Mouse (Mus musculus) heart, embryonic 16.5 days (tissue): ENCODE results near the gene Ptprcap. TPM values are rescaled to one million over a fixed set of nuclear protein-coding genes. Genes with fewer than 3 reads are reported as not detected.
A peak's percentile ranks its signal among the peaks of the same experiment; 100 is the strongest.
"Not testable (repeated sequence)": the region's sequence is repeated elsewhere in the genome, so short reads cannot be mapped to it uniquely, and the experiment has no call there.

Experiments
- ATAC-seq: fragments of 200-750 bp; cut with Nextera tagmentation; replicated peaks from 2 replicates; pipeline ENCODE4 v1.8.0; 2017; ENCODE audit warnings: moderate number of reproducible peaks; ENCODE audit not compliant: insufficient read depth, low FRiP score; ENCODE audit errors: extremely low read depth
- H3K27ac ChIP-seq: fragments of 300-500 bp; sonication (generic); 2 replicates; pipeline ENCODE4 v1.5.1; 2014; ENCODE audit warnings: mild to moderate bottlenecking, low read length, control low read depth, moderate library complexity
- H3K27me3 ChIP-seq: fragments of 300-500 bp; sonication (generic); 2 replicates; pipeline ENCODE4 v1.6.1; 2014; ENCODE audit warnings: low read length, mixed read lengths; ENCODE audit not compliant: control insufficient read depth, insufficient read depth
- H3K36me3 ChIP-seq: fragments of 300-500 bp; sonication (generic); 2 replicates; pipeline ENCODE4 v1.6.1; 2014; ENCODE audit not compliant: control insufficient read depth, insufficient read depth
- H3K4me1 ChIP-seq: fragments of 300-500 bp; sonication (generic); 2 replicates; pipeline ENCODE4 v1.6.1; 2014; ENCODE audit warnings: low read length, mixed read lengths; ENCODE audit not compliant: control insufficient read depth, insufficient read depth
- H3K4me2 ChIP-seq: fragments of 300-500 bp; sonication (generic); 2 replicates; pipeline ENCODE4 v1.6.1; 2014; ENCODE audit warnings: low read depth, mild to moderate bottlenecking, control low read depth, low read length
- H3K4me3 ChIP-seq: fragments of 300-500 bp; sonication (generic); 2 replicates; pipeline ENCODE4 v1.5.1; 2014; ENCODE audit warnings: mild to moderate bottlenecking, control low read depth, low read length
- H3K9ac ChIP-seq: fragments of 300-500 bp; sonication (generic); 2 replicates; pipeline ENCODE4 v1.6.1; 2014; ENCODE audit warnings: low read length, control low read depth
- H3K9me3 ChIP-seq: fragments of 300-500 bp; sonication (generic); replicated peaks from 2 replicates; pipeline ENCODE4 v1.6.1; 2016; ENCODE audit warnings: low read length; ENCODE audit not compliant: control insufficient read depth
- WGBS: fragments of 180-500 bp; shearing (Covaris S2); extraction: QIAGEN DNeasy Blood & Tissue Kit; methylation state at CpG from one replicate; pipeline ENCODE4 v1.1.7; 2014; 5-methylcytosine and 5-hydroxymethylcytosine counted together
- polyA plus RNA-seq: library from polyadenylated mRNA; unstranded; fragments of >200 nt; fragmentation: Nextera tagmentation; extraction: Ambion mirVana; gene quantifications from 2 replicates; pipeline ENCODE4 v1.2.1, GENCODE M21; 2015

Ptprcap gene
- polyA plus RNA-seq, 1 experiment from 2014 or later: 71.1 TPM

DNA sequence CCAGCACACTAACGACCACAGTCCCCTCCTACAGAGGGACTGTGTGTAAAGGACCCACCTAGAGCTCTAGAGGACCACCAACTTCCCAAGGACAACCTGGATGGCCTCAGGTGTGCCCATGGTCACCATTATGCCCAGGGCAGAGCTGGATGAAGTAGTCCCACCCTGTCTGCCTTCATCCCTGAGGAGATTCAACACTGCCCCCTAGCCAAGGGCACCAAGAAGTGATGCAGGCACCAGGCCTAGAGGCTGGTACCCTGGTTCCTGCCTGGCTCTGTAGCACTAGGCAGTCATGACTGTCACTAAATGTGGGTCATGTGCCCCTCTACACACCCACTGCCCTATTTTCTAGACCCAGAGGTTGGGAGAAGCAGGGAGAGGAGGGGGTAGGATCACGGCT is 21.6 kb upstream of the Ptprcap start:
- Histone ChIP-seq H3K4me2 (no peak overlapping the region), H3K27me3 (no peaks in the 10 kb centered on the region), H3K36me3 (peaks cover 17% of the 10 kb centered on the region), H3K4me1 (peaks cover 15% of the 10 kb centered on the region), H3K27ac (no peak overlapping the region), H3K9ac (no peak overlapping the region), H3K9me3 (no peaks in the 10 kb centered on the region), H3K4me3 (no peak overlapping the region)
- no peak for ATAC-seq
- 85% methylated on average over 2 of the region's 2 CpGs for WGBS

- Histone ChIP-seq H3K4me1 (peaks cover 11% of the 10 kb centered on the region), H3K9me3 (no peaks in the 10 kb centered on the region), H3K4me2 (no peak overlapping the region), H3K9ac (no peak overlapping the region), H3K4me3 (no peak overlapping the region), H3K27me3 (no peaks in the 10 kb centered on the region), H3K36me3 (peaks cover 9% of the 10 kb centered on the region; the same call in 1 of the 2 replicates), H3K27ac (no peak overlapping the region)
- ATAC-seq: no peak
- WGBS: 79% methylated on average over 4 of the region's 4 CpGs
These were observed 19.1 kb upstream of the Ptprcap start for GRCm38 (mm10) chr19:4134354-4134753.

DNA sequence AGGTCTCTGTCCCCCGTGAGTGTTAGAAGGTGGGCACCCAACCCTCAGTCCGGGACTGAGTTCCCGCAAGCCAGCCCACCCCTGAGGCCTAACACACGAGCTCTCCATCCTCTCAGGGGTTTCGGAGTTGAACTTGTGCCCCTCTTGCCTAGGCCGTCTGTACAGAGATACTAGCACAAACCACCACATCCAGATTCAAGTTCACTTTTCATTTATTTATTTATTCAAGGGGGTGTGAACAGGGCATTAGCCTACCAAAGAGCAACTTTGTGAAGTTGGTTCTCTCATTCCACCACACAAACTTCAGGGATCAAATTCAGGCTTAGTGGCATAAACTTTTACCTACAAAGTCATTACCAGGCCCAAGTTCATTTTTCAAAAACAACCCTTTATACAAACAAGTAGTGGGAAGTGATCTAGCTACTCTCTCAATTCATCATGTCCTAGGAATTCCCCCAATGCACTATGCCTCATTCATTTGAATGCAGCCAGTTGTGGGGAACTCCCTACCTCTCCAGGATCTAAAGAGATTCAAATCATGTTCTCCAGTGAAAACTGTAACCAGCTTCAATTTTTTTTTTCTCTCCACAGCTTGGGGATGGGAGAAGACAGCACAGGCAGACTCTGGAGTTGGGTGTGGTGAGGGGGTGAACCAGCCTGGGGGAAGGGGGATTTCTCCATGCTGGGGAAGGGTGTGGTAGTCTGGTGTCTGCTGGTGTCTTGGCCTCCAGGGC is 18.0 kb upstream of the Ptprcap start:
- H3K4me1 ChIP-seq, H3K4me3 ChIP-seq, H3K9me3 ChIP-seq, H3K9ac ChIP-seq, H3K27ac ChIP-seq, H3K27me3 ChIP-seq, ATAC-seq, H3K36me3 ChIP-seq, H3K4me2 ChIP-seq: not testable (repeated sequence)
- WGBS: 79% methylated on average over 6 of the region's 6 CpGs

DNA sequence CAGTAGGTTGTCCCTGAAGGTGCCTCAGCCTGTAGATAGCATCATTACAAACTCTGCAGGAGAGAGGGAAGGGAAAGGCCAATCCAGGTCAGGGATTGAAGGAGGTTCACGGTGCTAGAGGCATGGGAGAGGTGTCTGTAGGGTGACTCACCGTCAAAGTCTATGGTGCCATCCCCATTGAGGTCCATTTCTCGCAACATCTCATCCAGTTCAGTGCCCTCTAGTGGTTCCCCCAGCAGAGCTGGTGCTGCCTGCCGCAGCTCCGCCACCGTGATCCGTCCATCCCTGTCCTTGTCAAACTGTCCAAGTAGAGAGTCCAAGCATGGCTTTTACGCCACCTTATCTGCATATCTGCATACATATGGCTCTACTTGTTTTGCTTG is 17.4 kb upstream of the Ptprcap start:
- 14% methylated on average over 8 of the region's 8 CpGs for WGBS
- not testable (repeated sequence) for ATAC-seq, H3K27me3 ChIP-seq

GRCm38 (mm10) chr19:4136463-4136862 is 16.9 kb upstream of the Ptprcap start:
- 0 out of 2 replicates have a peak, but pooled peaks cover 3% of the 10 kb centered on the region for H3K4me1 ChIP-seq
- H3K4me3 ChIP-seq: no peak overlapping the region
- no peak overlapping the region for H3K9ac ChIP-seq
- H3K27ac ChIP-seq: no peak overlapping the region
- H3K9me3 ChIP-seq: no peaks in the 10 kb centered on the region
- peaks cover 9% of the 10 kb centered on the region; the same call in 1 of the 2 replicates for H3K36me3 ChIP-seq
- no peaks in the 10 kb centered on the region for H3K27me3 ChIP-seq
- H3K4me2 ChIP-seq: no peak overlapping the region
- ATAC-seq: no peak
- 71% methylated on average over 5 of the region's 5 CpGs for WGBS

More for the DNA sequence above, 17.4 kb upstream of the Ptprcap start:
- not testable (repeated sequence) for H3K4me3 ChIP-seq, H3K9me3 ChIP-seq, H3K27ac ChIP-seq, H3K4me2 ChIP-seq, H3K36me3 ChIP-seq, H3K4me1 ChIP-seq, H3K9ac ChIP-seq

DNA sequence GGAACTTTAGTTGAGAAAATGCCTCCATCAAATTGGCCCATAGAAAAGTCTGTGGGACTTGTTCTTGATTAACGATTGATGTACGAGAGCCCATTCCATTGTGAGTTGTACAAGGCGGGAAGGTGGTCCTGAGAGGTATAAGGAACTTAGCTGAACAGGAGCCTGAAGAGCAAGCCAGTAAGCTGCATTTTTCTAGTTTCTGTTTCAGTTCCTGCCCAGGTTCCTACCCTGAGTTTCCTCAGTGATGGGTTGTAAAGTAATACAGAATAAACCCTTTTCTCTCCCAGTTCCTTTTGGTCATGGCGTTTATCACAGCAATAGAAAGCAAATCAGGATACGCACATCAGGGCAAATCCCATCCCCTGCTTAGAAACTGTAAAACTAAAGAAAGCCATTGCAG is 15.5 kb upstream of the Ptprcap start:
- Histone ChIP-seq H3K4me1 (0 out of 2 replicates have a peak, but pooled peaks cover 3% of the 10 kb centered on the region), H3K4me3 (no peak overlapping the region), H3K4me2 (no peak overlapping the region), H3K9me3 (no peaks in the 10 kb centered on the region), H3K36me3 (no peaks in the 10 kb centered on the region), H3K9ac (no peak overlapping the region), H3K27ac (no peak overlapping the region), H3K27me3 (no peaks in the 10 kb centered on the region)
- ATAC-seq: no peak
- 77% methylated on average over 5 of the region's 5 CpGs for WGBS

DNA sequence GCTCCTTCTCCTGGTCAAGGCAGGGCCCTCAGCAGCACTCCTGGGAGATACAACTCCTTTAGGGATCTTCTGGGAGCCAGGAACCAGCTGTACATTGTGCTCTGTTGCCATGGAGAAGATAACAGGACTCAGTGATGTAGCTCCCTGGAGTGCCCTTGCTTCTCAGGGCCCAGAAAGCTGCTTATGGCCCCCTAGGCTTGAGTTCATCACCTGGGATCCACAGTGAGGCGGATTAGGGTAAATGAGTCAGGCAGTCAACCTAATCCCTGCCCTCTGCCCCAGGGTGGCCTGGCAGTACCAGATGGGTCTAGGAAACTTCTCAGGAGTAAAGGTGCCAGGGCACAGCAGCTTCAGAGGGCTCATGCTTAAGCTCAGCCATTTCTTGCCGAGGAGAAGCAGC is 14.0 kb upstream of the Ptprcap start, which contains the start of gene Gpr152:
TSS of gene Gpr152 (plus strand) at position 342 of the 400 bp plus-strand sequence.
- Histone ChIP-seq H3K27me3 (no peaks in the 10 kb centered on the region), H3K9ac (0 out of 2 replicates have a peak within 1 kb of the TSS, but pooled peaks have one; percentile 2)
- WGBS: 74% methylated on average over 2 of the region's 2 CpGs

GRCm38 (mm10) chr19:4140147-4140546 is 13.3 kb upstream of the Ptprcap start:
- no peaks in the 10 kb centered on the region for H3K27me3 ChIP-seq
- no peak overlapping the region for H3K27ac ChIP-seq
- H3K4me1 ChIP-seq: 0 out of 2 replicates have a peak, but pooled peaks cover 3% of the 10 kb centered on the region
- 85% methylated on average over 6 of the region's 6 CpGs for WGBS
- H3K4me2 ChIP-seq: no peak overlapping the region
- H3K9me3 ChIP-seq: no peaks in the 10 kb centered on the region
- no peak overlapping the region for H3K9ac ChIP-seq
- H3K36me3 ChIP-seq: no peaks in the 10 kb centered on the region
- no peak for ATAC-seq
- no peak overlapping the region for H3K4me3 ChIP-seq

More for the DNA sequence above, 14.0 kb upstream of the Ptprcap start, which contains the start of gene Gpr152:
- Histone ChIP-seq H3K36me3 (no peaks in the 10 kb centered on the region), H3K27ac (no peak within 1 kb of the TSS), H3K4me2 (no peak within 1 kb of the TSS), H3K4me1 (0 out of 2 replicates have a peak, but pooled peaks cover 3% of the 10 kb centered on the region), H3K9me3 (no peaks in the 10 kb centered on the region), H3K4me3 (no peak within 1 kb of the TSS)
- no peak for ATAC-seq

GRCm38 (mm10) chr19:4142416-4143173 is 10.8 kb upstream of the Ptprcap start:
- ATAC-seq: no peak
- H3K4me3 ChIP-seq: no peak overlapping the region
- no peaks in the 10 kb centered on the region; the same call in 1 of the 2 replicates for H3K9me3 ChIP-seq
- H3K27ac ChIP-seq: no peak overlapping the region
- WGBS: 83% methylated on average over 18 of the region's 18 CpGs
- no peaks in the 10 kb centered on the region for H3K27me3 ChIP-seq
- 0 out of 2 replicates have a peak, but pooled peaks cover 3% of the 10 kb centered on the region for H3K4me1 ChIP-seq
- no peak overlapping the region for H3K4me2 ChIP-seq
- no peaks in the 10 kb centered on the region for H3K36me3 ChIP-seq
- H3K9ac ChIP-seq: no peak overlapping the region
